In the genomic region with DNA sequence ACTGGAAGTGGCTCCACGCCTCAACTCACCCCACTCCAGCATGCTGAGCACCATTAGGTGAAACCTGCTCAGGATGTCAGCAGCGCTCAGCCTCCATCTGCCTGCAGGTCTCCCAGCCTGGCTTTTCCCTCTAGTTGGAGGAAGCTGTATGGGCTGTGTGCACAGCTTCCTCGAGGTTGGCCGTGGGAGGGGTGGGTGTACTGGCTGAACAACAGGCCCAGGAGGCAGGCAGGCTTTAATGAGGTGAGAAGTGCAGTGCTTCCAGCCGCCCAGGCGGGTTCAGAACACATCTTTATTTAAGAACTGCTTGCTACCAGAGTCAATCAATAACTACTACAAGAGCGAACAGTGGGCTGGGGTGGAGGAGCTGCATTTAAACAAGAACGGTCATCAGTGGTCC, we compare ENCODE assay signal across 11 mouse cellular contexts. TPM values are rescaled to one million over a fixed set of nuclear protein-coding genes. Genes with fewer than 3 reads are reported as not detected.
DNase-seq lines count a peak whose midpoint lies in the region; ATAC-seq and TF ChIP-seq lines count a peak whose summit lies in the region.
"Had no signal": no experiment of that assay in that cellular context is flagged by ENCODE, and none has a peak within 500 bp of the region (broad histone marks: within the 10 kb centered on the region; RNA-seq: fewer than 3 reads in every experiment).

No protein-coding gene starts in this region.

- no peak overlapping the region for H3K9ac ChIP-seq in kidney, postnatal 0 days (ENCODE audit: low read depth, low read length)
- no peak overlapping the region for H3K9ac ChIP-seq in hindbrain, embryonic 11.5 days (ENCODE audit: low read depth, low read length)
- no peak overlapping the region for H3K9ac ChIP-seq in midbrain, embryonic 16.5 days (ENCODE audit: low read depth, low read length)
- H3K9ac ChIP-seq: liver, embryonic 14.5 days had no signal

- 20% methylated on average over 8 of the region's 8 CpGs for WGBS in kidney, postnatal 0 days
- WGBS in hindbrain, embryonic 11.5 days: 50% methylated on average over 8 of the region's 8 CpGs
- 50% methylated on average over 8 of the region's 8 CpGs for WGBS in midbrain, embryonic 16.5 days

- no peak for TF ChIP-seq CTCF in kidney, postnatal 0 days (IDR thresholded peaks at IDR 0.05; ENCODE audit: low read depth)

- no peak overlapping the region for H3K4me3 ChIP-seq in kidney, postnatal 0 days (replicated peaks; ENCODE audit: low read depth, low read length)
- no peak overlapping the region for H3K4me3 ChIP-seq in hindbrain, embryonic 11.5 days (ENCODE audit: low read depth, low read length)
- H3K4me3 ChIP-seq in midbrain, embryonic 16.5 days (ENCODE audit: low read depth, low read length): no peak overlapping the region
- H3K4me3 ChIP-seq: layer of hippocampus, adult 2 months had no signal

- H3K27me3 ChIP-seq in kidney, postnatal 0 days (ENCODE audit: insufficient read depth, low read length): no peaks in the 10 kb centered on the region
- H3K27me3 ChIP-seq in hindbrain, embryonic 11.5 days (ENCODE audit: control insufficient read depth, insufficient read depth, low read length): no peaks in the 10 kb centered on the region
- no peaks in the 10 kb centered on the region for H3K27me3 ChIP-seq in midbrain, embryonic 16.5 days (ENCODE audit: control insufficient read depth, insufficient read depth, low read depth, low read length)

- no peaks in the 10 kb centered on the region for H3K9me3 ChIP-seq in kidney, postnatal 0 days (replicated peaks; ENCODE audit: low read length)
- H3K9me3 ChIP-seq in hindbrain, embryonic 11.5 days (ENCODE audit: control insufficient read depth, low read length): no peaks in the 10 kb centered on the region
- H3K9me3 ChIP-seq in midbrain, embryonic 16.5 days (replicated peaks; ENCODE audit: control insufficient read depth, low read length, poor library complexity, severe bottlenecking): no peaks in the 10 kb centered on the region

- no peak overlapping the region for H3K27ac ChIP-seq in kidney, postnatal 0 days
- H3K27ac ChIP-seq in hindbrain, embryonic 11.5 days (ENCODE audit: low read depth, low read length): no peak overlapping the region
- H3K27ac ChIP-seq in midbrain, embryonic 16.5 days (ENCODE audit: low read length): peak overlapping the region; percentile 20; the same call in 1 of the 2 replicates
- H3K27ac ChIP-seq: layer of hippocampus, adult 2 months; liver, embryonic 14.5 days had no signal

- peaks cover 13% of the 10 kb centered on the region for H3K36me3 ChIP-seq in kidney, postnatal 0 days (ENCODE audit: insufficient read depth, low read length)
- no peaks in the 10 kb centered on the region for H3K36me3 ChIP-seq in hindbrain, embryonic 11.5 days (ENCODE audit: control insufficient read depth, insufficient read depth, low read length)
- H3K36me3 ChIP-seq in midbrain, embryonic 16.5 days (ENCODE audit: control insufficient read depth, insufficient read depth, low read length): peaks cover 12% of the 10 kb centered on the region

- intact Hi-C loops in heart, postnatal 36 days (cut with DNase I): no loop called here
- intact Hi-C loops in gastrocnemius, postnatal 14 days (cut with DNase I; ENCODE audit: low total_unique reads): loop anchor here (10.0 kb wide), 1 partner anchor 463 kb away; no protein-coding TSS in a partner anchor

- ATAC-seq in kidney, postnatal 0 days (replicated peaks; ENCODE audit: low FRiP score, low read depth): 0 out of 2 replicates have a peak, but pooled peaks have one; percentile 38
- ATAC-seq in hindbrain, embryonic 11.5 days (ENCODE audit: low FRiP score): peak; percentile 39; the same call in 1 of the 2 replicates
- ATAC-seq in midbrain, embryonic 16.5 days: peak; percentile 23

- peak; percentile 18 for DNase-seq in kidney, postnatal 0 days (ENCODE audit: low spot score)
- DNase-seq in kidney, postnatal 14 days: no peak
- peak; percentile 47 for DNase-seq in cerebellum, adult 9-10 months
- no peak for DNase-seq in hindbrain, embryonic 11.5 days (ENCODE audit: low spot score)
- no peak for DNase-seq in urinary bladder, adult 2 months (ENCODE audit: low spot score)
- DNase-seq in heart, postnatal 36 days: no peak
- no peak for DNase-seq in gastrocnemius, postnatal 14 days
- DNase-seq: right cerebral cortex, postnatal 14 days had no signal

- H3K4me1 ChIP-seq in kidney, postnatal 0 days (replicated peaks; ENCODE audit: insufficient read depth, low read length): no peaks in the 10 kb centered on the region
- no peaks in the 10 kb centered on the region for H3K4me1 ChIP-seq in hindbrain, embryonic 11.5 days (replicated peaks; ENCODE audit: control insufficient read depth, insufficient read depth, low read length)
- H3K4me1 ChIP-seq in midbrain, embryonic 16.5 days (ENCODE audit: control insufficient read depth, insufficient read depth, low read length): no peaks in the 10 kb centered on the region

- no peak overlapping the region for H3K4me2 ChIP-seq in kidney, postnatal 0 days (ENCODE audit: low read length)
- no peak overlapping the region for H3K4me2 ChIP-seq in hindbrain, embryonic 11.5 days (replicated peaks; ENCODE audit: low read depth, low read length)
- no peak overlapping the region for H3K4me2 ChIP-seq in midbrain, embryonic 16.5 days (ENCODE audit: low read length)

RNA-seq across cellular contexts. Expression of gene Tmem81, which starts 5.5 kb away (rescaled TPM):
- 0.99 and 1.3 TPM in 2 replicates for polyA plus RNA-seq in kidney, postnatal 0 days (2015; fragmentation: Nextera tagmentation; extraction: Ambion mirVana)
- polyA plus RNA-seq in hindbrain, embryonic 11.5 days (2014; fragmentation: Nextera tagmentation; extraction: Ambion mirVana): 1.3 TPM in 2 replicates
- polyA plus RNA-seq in midbrain, embryonic 16.5 days (2015; fragmentation: Nextera tagmentation; extraction: Ambion mirVana): 0.81 and 1.3 TPM in 2 replicates
- polyA plus RNA-seq in urinary bladder, adult 2 months (2012; rRNA removed): 6.3 and 6.5 TPM in 2 replicates
- total RNA-seq in heart, postnatal 36 days (2021): 1 to 10 TPM; 1.4 to 1.5 TPM
- 1 to 10 TPM in 1 of 2 experiments, under 1 TPM in 1; 0.84 to 1.0 TPM for total RNA-seq in gastrocnemius, postnatal 14 days (2021)

RNA-seq across cellular contexts. Expression of gene Cntn2, which starts 31.5 kb away (rescaled TPM):
- 0.13 TPM in 2 replicates for polyA plus RNA-seq in kidney, postnatal 0 days (2015; fragmentation: Nextera tagmentation; extraction: Ambion mirVana)
- polyA plus RNA-seq in hindbrain, embryonic 11.5 days (2014; fragmentation: Nextera tagmentation; extraction: Ambion mirVana): 45.9 and 68.9 TPM in 2 replicates
- 28.2 and 34.6 TPM in 2 replicates for polyA plus RNA-seq in midbrain, embryonic 16.5 days (2015; fragmentation: Nextera tagmentation; extraction: Ambion mirVana)
- 0.03 and 0.04 TPM in 2 replicates for polyA plus RNA-seq in urinary bladder, adult 2 months (2012; rRNA removed)
- total RNA-seq in heart, postnatal 36 days (2021): 1 to 10 TPM; 2.8 to 4.1 TPM
- under 1 TPM; 0.04 to 0.18 TPM for total RNA-seq in gastrocnemius, postnatal 14 days (2021)

RNA-seq across cellular contexts. Expression of gene Rbbp5, which starts 34.4 kb away (rescaled TPM):
- 29.7 and 30.1 TPM in 2 replicates for polyA plus RNA-seq in kidney, postnatal 0 days (2015; fragmentation: Nextera tagmentation; extraction: Ambion mirVana)
- polyA plus RNA-seq in hindbrain, embryonic 11.5 days (2014; fragmentation: Nextera tagmentation; extraction: Ambion mirVana): 58.5 and 65.3 TPM in 2 replicates
- polyA plus RNA-seq in midbrain, embryonic 16.5 days (2015; fragmentation: Nextera tagmentation; extraction: Ambion mirVana): 44.8 and 49.6 TPM in 2 replicates
- polyA plus RNA-seq in urinary bladder, adult 2 months (2012; rRNA removed): 29.5 and 31.6 TPM in 2 replicates
- total RNA-seq in heart, postnatal 36 days (2021): 10 to 100 TPM; 19.2 to 22.0 TPM
- total RNA-seq in gastrocnemius, postnatal 14 days (2021): 10 to 100 TPM; 17.1 to 17.4 TPM

Comparison
In these comparisons a context has a peak if more than half of its experiments do, and no peak if none do; other contexts are left out.
1. DNase-seq: peak in kidney, postnatal 0 days (single experiment) and cerebellum, adult 9-10 months (single experiment); none in kidney, postnatal 14 days (single experiment), hindbrain, embryonic 11.5 days (single experiment), urinary bladder, adult 2 months (single experiment), heart, postnatal 36 days (0 of 2) and gastrocnemius, postnatal 14 days (single experiment).
2. RNA of gene Cntn2, which starts 31.5 kb away (polyA plus RNA-seq): 45.9 to 68.9 TPM in hindbrain, embryonic 11.5 days and 28.2 to 34.6 TPM in midbrain, embryonic 16.5 days; 0.13 TPM in kidney, postnatal 0 days and 0.03 to 0.04 TPM in urinary bladder, adult 2 months; every median in the first group is over 10 times any median in the second.
3. Peak in every context shown above with its lines, with median percentiles within 50 percentile points of each other: ATAC-seq.